Mouse (Mus musculus) neutrophil, adult 83 days (primary cell): ENCODE measurements around the gene Zfp872. TPM values are rescaled to one million over a fixed set of nuclear protein-coding genes. Genes with fewer than 3 reads are reported as not detected.

Source experiments
- total RNA-seq, 2 experiments: library from RNA; stranded (reverse); gene quantifications; one replicate each; pipeline ENCODE4 v1.2.4; 2023

Gene Zfp872
- not detected for total RNA-seq

GRCm38 (mm10) chr9:22188025-22188611 lies at the start of gene Zfp872:
Zfp872 (plus strand) TSS chr9:22188090.

GRCm38 (mm10) chr9:22156497-22157245 lies 31.2 kb upstream of the Zfp872 start, which contains the start of gene Pigyl:
Pigyl (plus strand) TSS chr9:22156846.

GRCm38 (mm10) chr9:22225581-22226388 lies 37.9 kb downstream of the Zfp872 start, which contains the start of gene Zfp809:
Zfp809 (plus strand) TSS chr9:22225714.

Other genes starting within 250 kb of the Zfp872 start
- 1 to 10 TPM; 4.3 to 4.5 TPM for gene Swsap1, start 232.3 kb upstream of the Zfp872 start, total RNA-seq
- 10 to 100 TPM in 1 of 2 experiments, 1 to 10 TPM in 1; 10.0 to 15.7 TPM for gene Epor, start 224.6 kb upstream of the Zfp872 start, total RNA-seq
- not detected for gene Rgl3, start 198.6 kb upstream of the Zfp872 start, total RNA-seq
- not detected for gene Ccdc151, start 185.5 kb upstream of the Zfp872 start, total RNA-seq
- 10 to 100 TPM; 55.2 to 67.9 TPM for gene Prkcsh, start 185.3 kb upstream of the Zfp872 start, total RNA-seq
- gene Elavl3, start 136.1 kb upstream of the Zfp872 start, total RNA-seq = under 1 TPM in 1 of 2 experiments, not detected in 1; 0.55 TPM
- not detected for gene Gm49318, start 116.8 kb upstream of the Zfp872 start, total RNA-seq
- gene Zfp653, start 116.7 kb upstream of the Zfp872 start, total RNA-seq = 1 to 10 TPM; 9.0 to 9.7 TPM
- 1 to 10 TPM; 8.6 to 8.7 TPM for gene Ecsit, start 102.7 kb upstream of the Zfp872 start, total RNA-seq
- not detected for gene Cnn1, start 88.9 kb upstream of the Zfp872 start, total RNA-seq
- gene Elof1, start 70.9 kb upstream of the Zfp872 start, total RNA-seq = 10 to 100 TPM; 34.9 to 42.1 TPM
- 10 to 100 TPM; 28.6 to 38.7 TPM for gene Acp5, start 52.4 kb upstream of the Zfp872 start, total RNA-seq
- gene Pigyl, start 31.2 kb upstream of the Zfp872 start, total RNA-seq = 10 to 100 TPM; 15.4 to 16.0 TPM
- 10 to 100 TPM; 12.4 to 17.5 TPM for gene Zfp809, start 37.6 kb downstream of the Zfp872 start, total RNA-seq
- gene Zfp599, start 71.8 kb downstream of the Zfp872 start, total RNA-seq = under 1 TPM; 0.26 to 0.40 TPM
- gene Zfp810, start 119.6 kb downstream of the Zfp872 start, total RNA-seq = 1 to 10 TPM; 6.3 to 6.7 TPM
- gene Anln, start 201.1 kb downstream of the Zfp872 start, total RNA-seq = 10 to 100 TPM; 52.6 to 54.7 TPM
- 1 to 10 TPM; 5.1 to 6.5 TPM for gene 9530077C05Rik, start 223.4 kb downstream of the Zfp872 start, total RNA-seq